Mouse (Mus musculus): Measurements from ENCODE around the gene Crim1. TPM values are rescaled to one million over a fixed set of nuclear protein-coding genes. Genes with fewer than 3 reads are reported as not detected.

Gene Crim1
- total and polyA plus RNA-seq, 3 experiments = 14.1 to 72.8 (median 21.9) TPM

GRCm38 (mm10) chr17:78213128-78213527 lies 13.1 kb downstream of the Crim1 start:
- dilution Hi-C loops (cut with MboI; ENCODE audit: extremely low pct_ligation_motif_present, extremely low pct_unique_long_range_greater_than_20kb, low sequenced_read_pairs) = no loop called here
- Histone ChIP-seq H3K4me3 (replicated peaks in 1 of 3; ENCODE audit: low read depth in 2 of 3, low read length in 2 of 3, poor library complexity in 1 of 3) (no peak overlapping the region), H3K27ac (ENCODE audit: insufficient read depth, low read depth) (no peak overlapping the region), H3K4me1 (ENCODE audit: control insufficient read depth in 1 of 2, insufficient read depth in 2 of 2) (peaks cover 2 to 25% of the 10 kb centered on the region in 2 experiments; a peak in 2 of 4 replicates), H3K9ac (ENCODE audit: insufficient read depth, low read depth) (no peak overlapping the region), H3K36me3 (replicated peaks in 1 of 2; ENCODE audit: control insufficient read depth in 1 of 2, insufficient read depth in 1 of 2, low read length in 1 of 2) (peaks cover 33 to 65% of the 10 kb centered on the region in 2 experiments), H3K27me3 (replicated peaks) (no peaks in the 10 kb centered on the region), H3K79me2 (replicated peaks; ENCODE audit: control insufficient read depth, extremely low read depth, insufficient read depth, poor library complexity, severe bottlenecking) (peaks cover 69% of the 10 kb centered on the region), H3K4me2 (ENCODE audit: insufficient read depth, low read depth, poor library complexity, severe bottlenecking) (no peak overlapping the region), H3K9me3 (replicated peaks; ENCODE audit: low read length) (no peaks in the 10 kb centered on the region)
- DNase-seq (ENCODE audit: extremely low read depth) = no peak
- no peak for TF ChIP-seq NELFE (IDR thresholded peaks at IDR 0.05; ENCODE audit: low read depth, low read length)
- no peak for TF ChIP-seq E2F4 (IDR thresholded peaks at IDR 0.05; ENCODE audit: insufficient replicate concordance, low read depth, low read length)
- TF ChIP-seq SMC3 (IDR thresholded peaks at IDR 0.05; ENCODE audit: low read depth, low read length) = no peak
- no peak for TF ChIP-seq KAT2A (IDR thresholded peaks at IDR 0.05; ENCODE audit: insufficient replicate concordance, low read length)
- no peak for TF ChIP-seq ELF1 (IDR thresholded peaks at IDR 0.05; ENCODE audit: low read depth, low read length)
- no peak for TF ChIP-seq TCF12 (IDR thresholded peaks at IDR 0.05; ENCODE audit: low read depth, low read length)
- TF ChIP-seq JUN (IDR thresholded peaks at IDR 0.05; ENCODE audit: insufficient read depth, low read depth, low read length) = no peak
- no peak for TF ChIP-seq USF1 (IDR thresholded peaks at IDR 0.05; ENCODE audit: low read depth, low read length)
- no peak for TF ChIP-seq CHD1 (IDR thresholded peaks at IDR 0.05; ENCODE audit: low read depth, low read length)
- TF ChIP-seq RAD21 (IDR thresholded peaks at IDR 0.05; ENCODE audit: low read depth, low read length) = no peak
- in situ Hi-C loops (cut with MboI; ENCODE audit: low pct_ligation_motif_present, low pct_unique_long_range_greater_than_20kb, low sequenced_read_pairs) = no loop called here

GRCm38 (mm10) chr17:78216526-78216925 lies 16.5 kb downstream of the Crim1 start:
- dilution Hi-C loops (cut with MboI; ENCODE audit: extremely low pct_ligation_motif_present, extremely low pct_unique_long_range_greater_than_20kb, low sequenced_read_pairs) = no loop called here
- H3K4me3 ChIP-seq (replicated peaks in 1 of 3; ENCODE audit: low read depth in 2 of 3, low read length in 2 of 3, poor library complexity in 1 of 3) = no peak overlapping the region

More at GRCm38 (mm10) chr17:78216526-78216925, 16.5 kb downstream of the Crim1 start:
- H3K9ac ChIP-seq (ENCODE audit: insufficient read depth, low read depth) = no peak overlapping the region
- no peak for DNase-seq (ENCODE audit: extremely low read depth)
- in situ Hi-C loops (cut with MboI; ENCODE audit: low pct_ligation_motif_present, low pct_unique_long_range_greater_than_20kb, low sequenced_read_pairs) = no loop called here
- H3K27ac ChIP-seq (ENCODE audit: insufficient read depth, low read depth) = no peak overlapping the region
- no peaks in the 10 kb centered on the region for H3K9me3 ChIP-seq (replicated peaks; ENCODE audit: low read length)
- TF ChIP-seq RAD21 (IDR thresholded peaks at IDR 0.05; ENCODE audit: low read depth, low read length) (no peak), GABPA (IDR thresholded peaks at IDR 0.05; ENCODE audit: insufficient replicate concordance, low read depth, low read length) (no peak), HCFC1 (IDR thresholded peaks at IDR 0.05; ENCODE audit: low read depth, low read length) (no peak), NRF1 (IDR thresholded peaks at IDR 0.05; ENCODE audit: low read depth, low read length) (no peak), USF2 (conservative IDR thresholded peaks at IDR 0.05; ENCODE audit: low read depth, low read length) (no peak), EP300 (IDR thresholded peaks at IDR 0.05; ENCODE audit: low read length) (no peak), POLR2AphosphoS2 (IDR thresholded peaks at IDR 0.05; ENCODE audit: low read depth, low read length) (no peak), IRF4 (IDR thresholded peaks at IDR 0.05; ENCODE audit: low read depth, low read length) (no peak), NELFE (IDR thresholded peaks at IDR 0.05; ENCODE audit: low read depth, low read length) (no peak), MEF2A (IDR thresholded peaks at IDR 0.05; ENCODE audit: borderline replicate concordance, low read depth, low read length) (no peak), MYC (IDR thresholded peaks at IDR 0.05; ENCODE audit: low read depth, low read length) (no peak), MAX (IDR thresholded peaks at IDR 0.05; ENCODE audit: low read length) (no peak)
- peaks cover 0 to 14% of the 10 kb centered on the region in 2 experiments; a peak in 1 of 4 replicates for H3K4me1 ChIP-seq (ENCODE audit: control insufficient read depth in 1 of 2, insufficient read depth in 2 of 2)
- peaks cover 63% of the 10 kb centered on the region for H3K79me2 ChIP-seq (replicated peaks; ENCODE audit: control insufficient read depth, extremely low read depth, insufficient read depth, poor library complexity, severe bottlenecking)
- peaks cover 33 to 70% of the 10 kb centered on the region in 2 experiments for H3K36me3 ChIP-seq (replicated peaks in 1 of 2; ENCODE audit: control insufficient read depth in 1 of 2, insufficient read depth in 1 of 2, low read length in 1 of 2)
- H3K4me2 ChIP-seq (ENCODE audit: insufficient read depth, low read depth, poor library complexity, severe bottlenecking) = no peak overlapping the region
- no peaks in the 10 kb centered on the region for H3K27me3 ChIP-seq (replicated peaks)

All from CH12.LX (cell line).